Mouse (Mus musculus): ENCODE data around the gene Rreb1.

DNA sequence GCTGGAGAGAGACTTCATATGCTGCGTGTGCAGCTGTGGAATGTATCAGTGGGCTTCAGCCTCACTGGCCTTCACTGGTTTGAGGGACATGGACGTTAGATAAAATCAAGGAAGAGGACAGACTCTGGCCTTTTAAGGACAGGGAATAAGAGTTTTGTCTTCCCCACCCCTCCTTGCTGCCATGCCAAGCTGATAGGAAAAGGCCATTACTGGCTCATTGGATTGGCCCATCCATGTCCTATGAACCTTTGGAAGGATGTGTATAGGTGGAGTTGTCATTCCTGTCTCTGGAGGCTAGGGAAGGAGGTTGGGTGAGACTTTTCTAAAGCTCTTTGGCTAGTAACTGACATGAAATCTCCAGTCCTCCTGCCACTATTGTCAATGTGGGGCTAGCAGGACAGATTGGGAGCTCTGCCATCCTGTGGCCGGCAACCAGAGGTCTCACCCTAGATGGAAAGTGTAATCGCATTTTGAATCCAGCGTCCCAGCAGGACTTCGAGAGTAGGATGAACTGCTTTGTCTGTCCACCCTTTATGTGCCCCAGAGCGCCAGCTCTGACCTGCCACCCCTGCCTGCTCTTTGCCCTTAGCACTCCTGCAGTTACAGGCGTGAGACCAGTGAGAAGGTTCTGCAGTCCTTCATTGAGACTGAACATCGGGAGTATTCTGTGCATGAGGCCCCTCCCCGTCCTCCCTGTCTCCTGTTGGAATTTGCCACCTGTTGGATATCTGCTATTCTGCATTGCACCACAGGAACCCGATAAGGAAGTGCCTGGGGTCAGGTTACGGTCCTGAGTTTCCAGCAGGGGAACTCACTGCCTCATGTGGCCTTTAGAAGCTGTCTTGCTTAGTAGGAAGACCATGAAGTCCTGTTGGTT, 134.6 kb downstream of the Rreb1 start:
- peak; percentile 3; the same call in 1 of the 2 replicates for TF ChIP-seq CTCF (IDR thresholded peaks at IDR 0.05; ENCODE audit: low read depth)
- TF ChIP-seq EP300 (IDR thresholded peaks at IDR 0.05; ENCODE audit: low read depth), result no peak

All from liver, postnatal 0 days (tissue).